Mouse (Mus musculus) bone marrow macrophage, adult 2 months (primary cell): ENCODE data around the gene Hbq1b.
"Not testable (repeated sequence)": the region's sequence is repeated elsewhere in the genome, so short reads cannot be mapped to it uniquely, and the experiment has no call there.

Source experiments
- CTCF ChIP-seq: IDR thresholded peaks from 2 replicates; pipeline ENCODE4 v1.5.1; 2012; ENCODE audit warnings: low read depth, mild to moderate bottlenecking, low read length, moderate library complexity
- POLR2A ChIP-seq: IDR thresholded peaks from 2 replicates; pipeline ENCODE4 v1.6.1; 2012; ENCODE audit warnings: mild to moderate bottlenecking, low read depth, low read length, borderline replicate concordance

DNA sequence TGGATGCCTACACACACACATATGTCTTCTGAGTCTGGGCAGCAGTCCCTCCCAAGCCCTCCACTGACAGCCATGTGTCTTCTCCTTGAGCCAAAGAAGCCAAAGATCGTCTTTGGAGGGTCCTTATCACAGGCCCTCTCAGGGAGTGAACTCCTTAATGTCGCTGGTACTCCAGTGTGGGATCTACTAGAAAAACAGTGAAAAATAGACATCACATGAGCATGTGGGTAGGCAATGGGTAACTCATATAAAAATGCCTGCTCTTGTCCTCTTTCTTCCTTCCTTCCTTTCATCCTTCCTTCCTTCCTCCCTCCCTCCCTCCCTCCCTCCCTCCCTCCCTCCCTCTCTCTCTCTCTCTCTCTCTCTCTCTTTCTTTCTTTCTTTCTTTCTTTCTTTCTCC, 10.7 kb downstream of the Hbq1b start:
- not testable (repeated sequence) for TF ChIP-seq POLR2A, CTCF
